Mouse (Mus musculus) CH12.LX (cell line): ENCODE data around the gene Nans. TPM values are rescaled to one million over a fixed set of nuclear protein-coding genes. Genes with fewer than 3 reads are reported as not detected.

ENCODE experiments used
- DNase-seq: peaks from one replicate; pipeline ENCODE4 v3.0.0-alpha.2; 2013; ENCODE audit errors: extremely low read depth
- H3K27ac ChIP-seq: 2 replicates; pipeline ENCODE4 v1.5.1; 2012; ENCODE audit warnings: low read depth, mild to moderate bottlenecking, control low read depth, moderate library complexity; ENCODE audit not compliant: insufficient read depth
- H3K27me3 ChIP-seq: replicated peaks from 2 replicates; pipeline ENCODE3; 2012; ENCODE audit warnings: inconsistent platforms
- H3K36me3 ChIP-seq, 2 experiments: replicated peaks in 1 of 2; 2 replicates each; pipeline versions ENCODE3 to v1.6.1; 2012; ENCODE audit warnings: inconsistent platforms in 1 of 2, low read length in 1 of 2, mild to moderate bottlenecking in 1 of 2, mixed read lengths in 1 of 2, moderate library complexity in 1 of 2; ENCODE audit not compliant: control insufficient read depth in 1 of 2, insufficient read depth in 1 of 2
- H3K4me1 ChIP-seq, 2 experiments: 2 replicates each; pipeline ENCODE4 v1.6.1; 2012; ENCODE audit warnings: inconsistent platforms in 1 of 2, moderate library complexity in 1 of 2; ENCODE audit not compliant: insufficient read depth in 2 of 2, control insufficient read depth in 1 of 2
- H3K4me2 ChIP-seq: 2 replicates; pipeline ENCODE4 v1.6.1; 2012; ENCODE audit warnings: low read depth, mild to moderate bottlenecking, control low read depth; ENCODE audit not compliant: poor library complexity, insufficient read depth, severe bottlenecking
- H3K4me3 ChIP-seq, 3 experiments: fragments of 150-350 bp in 1 of 3; sonication (generic) in 1 of 3; replicated peaks in 1 of 3; 2 replicates each; pipeline versions ENCODE3 to v1.5.1; 2011 to 2012; ENCODE audit warnings: low read depth in 2 of 3, low read length in 2 of 3, mild to moderate bottlenecking in 2 of 3, moderate library complexity in 2 of 3, control low read depth in 1 of 3, improper control_type of control experiment in 1 of 3, inconsistent platforms in 1 of 3, mixed read lengths in 1 of 3; ENCODE audit not compliant: poor library complexity in 1 of 3
- H3K79me2 ChIP-seq: replicated peaks from 2 replicates; pipeline ENCODE4 v1.6.1; 2012; ENCODE audit warnings: mild to moderate bottlenecking, moderate library complexity; ENCODE audit not compliant: control insufficient read depth, poor library complexity, insufficient read depth, severe bottlenecking; ENCODE audit errors: extremely low read depth
- H3K9ac ChIP-seq: 2 replicates; pipeline ENCODE4 v1.6.1; 2012; ENCODE audit warnings: low read depth, mild to moderate bottlenecking, control low read depth, moderate library complexity; ENCODE audit not compliant: insufficient read depth
- H3K9me3 ChIP-seq: replicated peaks from 2 replicates; pipeline ENCODE3; 2012; ENCODE audit warnings: low read length, inconsistent platforms, mixed read lengths
- BHLHE40 ChIP-seq: IDR thresholded peaks from 2 replicates; pipeline ENCODE4 v1.6.1; 2011; ENCODE audit warnings: mild to moderate bottlenecking, low read depth, low read length, improper control_type of control experiment
- CHD1 ChIP-seq: IDR thresholded peaks from 2 replicates; pipeline ENCODE4 v1.6.1; 2012; ENCODE audit warnings: low read depth, low read length, improper control_type of control experiment, inconsistent platforms
- CHD2 ChIP-seq: IDR thresholded peaks from 2 replicates; pipeline ENCODE4 v1.6.1; 2011; ENCODE audit warnings: low read length, improper control_type of control experiment
- CTCF ChIP-seq, 2 experiments: IDR thresholded peaks in 1 of 2; conservative IDR thresholded peaks in 1 of 2; 2 replicates each; pipeline ENCODE4 v1.5.1; 2011 to 2012; ENCODE audit warnings: low read depth in 2 of 2, low read length in 2 of 2, improper control_type of control experiment in 1 of 2, inconsistent platforms in 1 of 2, mild to moderate bottlenecking in 1 of 2, moderate library complexity in 1 of 2
- E2F4 ChIP-seq: IDR thresholded peaks from 2 replicates; pipeline ENCODE4 v1.6.1; 2011; ENCODE audit warnings: low read depth, low read length, improper control_type of control experiment; ENCODE audit not compliant: insufficient replicate concordance
- ELF1 ChIP-seq: IDR thresholded peaks from 2 replicates; pipeline ENCODE4 v1.6.1; 2014; ENCODE audit warnings: low read depth, mild to moderate bottlenecking, inconsistent platforms, low read length, improper control_type of control experiment
- EP300 ChIP-seq: IDR thresholded peaks from 2 replicates; pipeline ENCODE4 v1.6.1; 2011; ENCODE audit warnings: low read length, improper control_type of control experiment
- ETS1 ChIP-seq: conservative IDR thresholded peaks from 2 replicates; pipeline ENCODE4 v1.6.1; 2012; ENCODE audit warnings: low read depth, mild to moderate bottlenecking, inconsistent platforms, low read length, improper control_type of control experiment, moderate library complexity
- GABPA ChIP-seq: IDR thresholded peaks from 2 replicates; pipeline ENCODE4 v1.6.1; 2012; ENCODE audit warnings: low read depth, low read length, improper control_type of control experiment, inconsistent platforms; ENCODE audit not compliant: insufficient replicate concordance
- HCFC1 ChIP-seq: IDR thresholded peaks from 2 replicates; pipeline ENCODE4 v1.6.1; 2012; ENCODE audit warnings: low read depth, mild to moderate bottlenecking, inconsistent platforms, low read length, improper control_type of control experiment
- IRF4 ChIP-seq: IDR thresholded peaks from 2 replicates; pipeline ENCODE4 v1.6.1; 2014; ENCODE audit warnings: low read depth, mild to moderate bottlenecking, inconsistent platforms, low read length, improper control_type of control experiment
- JUN ChIP-seq: IDR thresholded peaks from 2 replicates; pipeline ENCODE4 v1.6.1; 2011; ENCODE audit warnings: low read depth, mild to moderate bottlenecking, low read length, improper control_type of control experiment, moderate library complexity; ENCODE audit not compliant: insufficient read depth
- JUND ChIP-seq: conservative IDR thresholded peaks from 2 replicates; pipeline ENCODE4 v1.6.1; 2011; ENCODE audit warnings: low read depth, low read length, improper control_type of control experiment
- KAT2A ChIP-seq: IDR thresholded peaks from 2 replicates; pipeline ENCODE4 v1.6.1; 2012; ENCODE audit warnings: low read length, improper control_type of control experiment, inconsistent platforms; ENCODE audit not compliant: insufficient replicate concordance
- MAFK ChIP-seq: IDR thresholded peaks from 2 replicates; pipeline ENCODE4 v1.6.1; 2011; ENCODE audit warnings: low read length, improper control_type of control experiment; ENCODE audit not compliant: insufficient replicate concordance
- MAX ChIP-seq: IDR thresholded peaks from 2 replicates; pipeline ENCODE4 v1.6.1; 2011; ENCODE audit warnings: low read length, improper control_type of control experiment
- MAZ ChIP-seq: IDR thresholded peaks from 2 replicates; pipeline ENCODE4 v1.6.1; 2012; ENCODE audit warnings: low read depth, mild to moderate bottlenecking, inconsistent platforms, low read length, improper control_type of control experiment, moderate library complexity
- MEF2A ChIP-seq: IDR thresholded peaks from 2 replicates; pipeline ENCODE4 v1.6.1; 2014; ENCODE audit warnings: low read depth, mild to moderate bottlenecking, inconsistent platforms, low read length, improper control_type of control experiment, borderline replicate concordance
- MXI1 ChIP-seq: IDR thresholded peaks from 2 replicates; pipeline ENCODE4 v1.6.1; 2011; ENCODE audit warnings: mild to moderate bottlenecking, low read depth, low read length, improper control_type of control experiment
- MYC ChIP-seq: IDR thresholded peaks from 2 replicates; pipeline ENCODE4 v1.6.1; 2011; ENCODE audit warnings: low read depth, mild to moderate bottlenecking, improper control_type of control experiment, low read length
- NELFE ChIP-seq: IDR thresholded peaks from 2 replicates; pipeline ENCODE4 v1.6.1; 2011; ENCODE audit warnings: low read depth, low read length, improper control_type of control experiment
- NRF1 ChIP-seq: IDR thresholded peaks from 2 replicates; pipeline ENCODE4 v1.6.1; 2014; ENCODE audit warnings: low read depth, mild to moderate bottlenecking, inconsistent platforms, low read length, improper control_type of control experiment, moderate library complexity
- PAX5 ChIP-seq: IDR thresholded peaks from 2 replicates; pipeline ENCODE4 v1.6.1; 2012; ENCODE audit warnings: low read length, inconsistent platforms, mixed read lengths
- POLR2A ChIP-seq: IDR thresholded peaks from 2 replicates; pipeline ENCODE4 v1.6.1; 2011; ENCODE audit warnings: low read depth, mild to moderate bottlenecking, improper control_type of control experiment, low read length
- POLR2AphosphoS2 ChIP-seq: IDR thresholded peaks from 2 replicates; pipeline ENCODE4 v1.6.1; 2011; ENCODE audit warnings: low read depth, low read length, improper control_type of control experiment
- RAD21 ChIP-seq: IDR thresholded peaks from 2 replicates; pipeline ENCODE4 v1.6.1; 2011; ENCODE audit warnings: low read depth, mild to moderate bottlenecking, low read length, improper control_type of control experiment, moderate library complexity
- RCOR1 ChIP-seq: conservative IDR thresholded peaks from 2 replicates; pipeline ENCODE4 v1.6.1; 2012; ENCODE audit warnings: low read depth, mild to moderate bottlenecking, inconsistent platforms, low read length, improper control_type of control experiment
- SIN3A ChIP-seq: IDR thresholded peaks from 2 replicates; pipeline ENCODE4 v1.6.1; 2012; ENCODE audit warnings: low read length, improper control_type of control experiment, inconsistent platforms
- SMC3 ChIP-seq: IDR thresholded peaks from 2 replicates; pipeline ENCODE4 v1.6.1; 2011; ENCODE audit warnings: low read depth, low read length, improper control_type of control experiment
- TBP ChIP-seq: conservative IDR thresholded peaks from 2 replicates; pipeline ENCODE4 v1.6.1; 2011; ENCODE audit warnings: low read depth, low read length, improper control_type of control experiment
- TCF12 ChIP-seq: IDR thresholded peaks from 2 replicates; pipeline ENCODE4 v1.6.1; 2014; ENCODE audit warnings: low read depth, mild to moderate bottlenecking, inconsistent platforms, low read length, improper control_type of control experiment
- UBTF ChIP-seq: IDR thresholded peaks from 2 replicates; pipeline ENCODE4 v1.6.1; 2012; ENCODE audit warnings: low read depth, mild to moderate bottlenecking, inconsistent platforms, low read length, improper control_type of control experiment, moderate library complexity
- USF1 ChIP-seq: IDR thresholded peaks from 2 replicates; pipeline ENCODE4 v1.6.1; 2014; ENCODE audit warnings: low read depth, mild to moderate bottlenecking, inconsistent platforms, low read length, improper control_type of control experiment
- USF2 ChIP-seq: conservative IDR thresholded peaks from 2 replicates; pipeline ENCODE4 v1.6.1; 2011; ENCODE audit warnings: low read depth, low read length, improper control_type of control experiment
- ZC3H11A ChIP-seq: IDR thresholded peaks from 2 replicates; pipeline ENCODE4 v1.6.1; 2012; ENCODE audit warnings: low read depth, mild to moderate bottlenecking, inconsistent platforms, low read length, improper control_type of control experiment
- ZKSCAN1 ChIP-seq: IDR thresholded peaks from 2 replicates; pipeline ENCODE4 v1.6.1; 2012; ENCODE audit warnings: low read depth, inconsistent platforms, low read length, improper control_type of control experiment, borderline replicate concordance
- ZMIZ1 ChIP-seq: IDR thresholded peaks from 2 replicates; pipeline ENCODE4 v1.6.1; 2012; ENCODE audit warnings: low read depth, mild to moderate bottlenecking, inconsistent platforms, low read length, improper control_type of control experiment
- ZNF384 ChIP-seq: IDR thresholded peaks from 2 replicates; pipeline ENCODE4 v1.6.1; 2012; ENCODE audit warnings: low read depth, low read length, improper control_type of control experiment, inconsistent platforms
- dilution Hi-C: fragments of 300-500 bp; cut with MboI; formaldehyde crosslinking; loops from 2 replicates; pipeline ENCODE4 v1.14.3; 2020; ENCODE audit warnings: low sequenced_read_pairs; ENCODE audit not compliant: extremely low pct_unique_long_range_greater_than_20kb, extremely low pct_ligation_motif_present
- in situ Hi-C: fragments of 300-500 bp; cut with MboI; formaldehyde crosslinking; loops from 3 replicates; pipeline ENCODE4 v1.14.3; 2019; ENCODE audit warnings: low sequenced_read_pairs, low pct_ligation_motif_present, low pct_unique_long_range_greater_than_20kb, mixed read lengths
- polyA plus RNA-seq: library from polyadenylated mRNA; unstranded; fragments of >175 nt; gene quantifications from 2 replicates; pipeline ENCODE4 v1.2.1, GENCODE M21; 2012; ENCODE audit warnings: low read depth; ENCODE audit not compliant: insufficient read length
- total RNA-seq, 2 experiments: library from RNA; depleted of rRNA; stranded (reverse); fragments of 300-350 nt in 1 of 2; fragments of >200 nt in 1 of 2; gene quantifications; 2 replicates each; pipeline ENCODE4 v1.2.3; 2012 to 2014

Nans gene
- total and polyA plus RNA-seq, 3 experiments, result 103 to 150 (median 127) TPM

GRCm38 (mm10) chr4:46535840-46536361, 46.9 kb downstream of the Nans start, which contains the start of gene Trim14:
Trim14 (minus strand) TSS chr4:46536141.
- DNase-seq, result peak; percentile 86
- dilution Hi-C loops, result no loop called here
- TF ChIP-seq RCOR1 (no peak), IRF4 (peak; percentile 76; the same call in 1 of the 2 replicates), JUN (no peak), MYC (no peak), BHLHE40 (no peak), SMC3 (peak; percentile 46), ZC3H11A (no peak), RAD21 (peak; percentile 42), NRF1 (0 out of 2 replicates have a peak, but pooled peaks have one; percentile 22), MAZ (no peak; the same call in 1 of the 2 replicates), CHD2 (no peak), E2F4 (no peak), USF2 (no peak), CHD1 (no peak), GABPA (no peak), ZKSCAN1 (no peak), ELF1 (peak; percentile 9; the same call in 1 of the 2 replicates), CTCF (conservative IDR thresholded peaks at IDR 0.05 in 1 of 2, IDR thresholded peaks at IDR 0.05 in 1 of 2; ENCODE audit: low read depth in 2 of 2, low read length in 2 of 2) (peak in 1 of 2 experiments; percentile 61; a peak in 2 of 4 replicates), PAX5 (no peak), JUND (no peak), POLR2A (peak; percentile 82), HCFC1 (no peak; the same call in 1 of the 2 replicates), TBP (0 out of 2 replicates have a peak, but pooled peaks have one; percentile 50), KAT2A (no peak), ETS1 (no peak), USF1 (no peak), ZMIZ1 (peak; percentile 86; the same call in 1 of the 2 replicates), POLR2AphosphoS2 (peak; percentile 92), MAX (no peak; the same call in 1 of the 2 replicates), ZNF384 (no peak), MEF2A (0 out of 2 replicates have a peak, but pooled peaks have one; percentile 23), SIN3A (0 out of 2 replicates have a peak, but pooled peaks have one; percentile 25), TCF12 (peak; percentile 60; the same call in 1 of the 2 replicates), EP300 (no peak), MXI1 (peak; percentile 59; the same call in 1 of the 2 replicates), UBTF (0 out of 2 replicates have a peak, but pooled peaks have one; percentile 72), NELFE (peak; percentile 80), MAFK (no peak)
- TF ChIP-seq, all 38 proteins: peak for 16
- H3K4me2 ChIP-seq, result peak within 1 kb of the TSS; percentile 77
- H3K4me1 ChIP-seq, result peaks cover 5 to 26% of the 10 kb centered on the region in 2 experiments; a peak in 3 of 4 replicates
- peak within 1 kb of the TSS; percentile 89 for H3K9ac ChIP-seq
- H3K79me2 ChIP-seq, result peaks cover 7% of the 10 kb centered on the region; the same call in 1 of the 2 replicates
- H3K27ac ChIP-seq, result peak within 1 kb of the TSS; percentile 97
- peak within 1 kb of the TSS; percentile 86 to 99 (median 98) for H3K4me3 ChIP-seq
- H3K9me3 ChIP-seq, result no peaks in the 10 kb centered on the region
- in situ Hi-C loops, result loop anchor here (10.0 kb wide), 1 partner anchor 119 kb away; the partner anchor contains the start of gene Tbc1d2
- H3K27me3 ChIP-seq, result no peaks in the 10 kb centered on the region
- H3K36me3 ChIP-seq, result peaks cover 45 to 59% of the 10 kb centered on the region in 2 experiments
